Mouse (Mus musculus): ENCODE results near the gene Rbm8a. TPM values are rescaled to one million over a fixed set of nuclear protein-coding genes. Genes with fewer than 3 reads are reported as not detected.

The Rbm8a gene
- total and polyA plus RNA-seq, 3 experiments: 231 to 363 TPM; not detected in 1

- Histone ChIP-seq H3K36me3 (ENCODE audit: control insufficient read depth in 1 of 2, insufficient read depth in 2 of 2, low read length in 2 of 2) (peaks cover 16 to 41% of the 10 kb centered on the region in 2 experiments), H3K9ac (ENCODE audit: control insufficient read depth, low read depth, low read length, poor library complexity, severe bottlenecking) (no peak overlapping the region), H3K4me1 (ENCODE audit: control insufficient read depth in 1 of 2, insufficient read depth in 2 of 2, low read length in 2 of 2) (peaks cover 7 to 30% of the 10 kb centered on the region in 2 experiments), H3K27me3 (ENCODE audit: control insufficient read depth in 1 of 2, insufficient read depth in 2 of 2, low read length in 2 of 2) (no peaks in the 10 kb centered on the region), H3K27ac (ENCODE audit: control insufficient read depth, low read depth, low read length) (no peak overlapping the region), H3K4me3 (ENCODE audit: control insufficient read depth in 1 of 2, insufficient read depth in 1 of 2, low read depth in 2 of 2, low read length in 2 of 2) (no peak overlapping the region), H3K9me3 (replicated peaks; ENCODE audit: insufficient read depth, low read length) (no peaks in the 10 kb centered on the region), H3K79me2 (ENCODE audit: control insufficient read depth, insufficient read depth, low read length, poor library complexity) (peaks cover 41% of the 10 kb centered on the region)
- no peak for DNase-seq (ENCODE audit: low read depth, low spot score)
- TF ChIP-seq EP300 (IDR thresholded peaks at IDR 0.05; ENCODE audit: low read depth in 1 of 2, low read length in 2 of 2) (no peak), MAFK (IDR thresholded peaks at IDR 0.05; ENCODE audit: borderline replicate concordance, low read depth, low read length) (no peak), TBP (IDR thresholded peaks at IDR 0.05; ENCODE audit: low read depth, low read length) (peak; percentile 90), CHD1 (IDR thresholded peaks at IDR 0.05; ENCODE audit: low read depth, low read length) (no peak), GATA1 (IDR thresholded peaks at IDR 0.05; ENCODE audit: low read depth, low read length) (no peak)
Observed at GRCm38 (mm10) chr3:96632058-96632457, 2.3 kb downstream of the Rbm8a start.

- Histone ChIP-seq H3K79me2 (ENCODE audit: control insufficient read depth, insufficient read depth, low read length, poor library complexity) (peaks cover 33% of the 10 kb centered on the region), H3K4me3 (ENCODE audit: control insufficient read depth in 1 of 2, insufficient read depth in 1 of 2, low read depth in 2 of 2, low read length in 2 of 2) (no peak overlapping the region; a peak in 1 of 4 replicates), H3K4me1 (ENCODE audit: control insufficient read depth in 1 of 2, insufficient read depth in 2 of 2, low read length in 2 of 2) (peaks cover 7 to 24% of the 10 kb centered on the region in 2 experiments), H3K27ac (ENCODE audit: control insufficient read depth, low read depth, low read length) (no peak overlapping the region), H3K9me3 (replicated peaks; ENCODE audit: insufficient read depth, low read length) (no peaks in the 10 kb centered on the region), H3K36me3 (ENCODE audit: control insufficient read depth in 1 of 2, insufficient read depth in 2 of 2, low read length in 2 of 2) (peaks cover 18 to 37% of the 10 kb centered on the region in 2 experiments), H3K27me3 (ENCODE audit: control insufficient read depth in 1 of 2, insufficient read depth in 2 of 2, low read length in 2 of 2) (no peaks in the 10 kb centered on the region), H3K9ac (ENCODE audit: control insufficient read depth, low read depth, low read length, poor library complexity, severe bottlenecking) (peak overlapping the region; percentile 3; the same call in 1 of the 2 replicates)
- TF ChIP-seq GATA1 (IDR thresholded peaks at IDR 0.05; ENCODE audit: low read depth, low read length): no peak
- peak in 1 of 2 experiments; percentile 42; a peak in 1 of 4 replicates for TF ChIP-seq POLR2A (IDR thresholded peaks at IDR 0.05; ENCODE audit: control insufficient read depth in 1 of 2, insufficient read depth in 1 of 2, low read depth in 1 of 2, low read length in 2 of 2, poor library complexity in 1 of 2)
- peak; percentile 90 for TF ChIP-seq TBP (IDR thresholded peaks at IDR 0.05; ENCODE audit: low read depth, low read length)
- TF ChIP-seq POLR2AphosphoS2 (IDR thresholded peaks at IDR 0.05; ENCODE audit: low read length): peak; percentile 62; the same call in 1 of the 2 replicates
- peak; percentile 65 for DNase-seq (ENCODE audit: low read depth, low spot score)
Observed at GRCm38 (mm10) chr3:96634015-96634414, 4.3 kb downstream of the Rbm8a start.

DNA sequence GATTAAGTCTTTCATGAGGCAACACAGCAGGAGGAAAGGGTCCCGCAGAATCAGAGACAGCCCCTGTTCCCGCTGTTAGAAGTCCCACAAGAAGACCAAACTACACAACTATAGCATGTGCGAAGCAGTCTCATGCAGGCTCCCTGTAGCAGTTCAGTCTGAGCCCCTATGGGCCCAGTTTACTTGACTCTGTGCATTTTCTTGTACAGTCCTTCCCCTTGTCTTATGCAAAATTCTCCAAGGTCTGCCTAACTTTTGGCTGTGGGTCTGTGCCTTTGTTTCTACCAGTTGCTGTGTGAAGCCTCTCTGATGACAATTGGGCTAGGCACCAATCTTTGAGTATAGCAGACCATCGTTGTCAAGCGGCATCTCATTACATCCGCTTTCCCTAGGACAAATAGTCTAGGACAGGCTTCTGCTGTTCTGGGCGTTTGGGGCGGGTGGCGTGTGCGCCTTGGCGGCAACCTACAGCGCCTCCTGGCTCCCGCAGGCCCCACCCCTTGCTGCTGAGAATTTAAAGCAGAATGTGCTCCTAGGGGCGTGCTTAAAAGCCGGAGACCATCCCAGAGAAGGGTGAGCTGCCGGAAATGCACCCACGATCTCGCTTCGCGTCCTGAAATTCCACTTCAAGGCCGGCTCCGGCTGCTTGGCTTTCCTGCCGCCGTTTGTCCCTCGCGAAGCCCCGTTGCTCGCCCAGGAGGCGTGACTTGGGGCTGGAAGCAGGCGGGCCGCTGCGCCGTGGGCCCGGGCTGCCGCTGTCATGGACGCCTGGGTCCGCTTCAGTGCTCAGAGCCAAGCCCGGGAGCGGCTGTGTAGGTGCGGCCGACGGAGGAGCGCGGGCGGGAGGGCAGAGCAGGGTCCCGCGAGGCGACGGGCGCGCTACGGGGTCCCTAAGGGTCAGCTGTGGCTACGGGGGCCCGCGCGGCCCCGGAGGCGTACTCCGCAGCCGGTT, 5.5 kb downstream of the Rbm8a start, which contains the start of the genes Pex11b and Gm42957:
Pex11b (plus strand) TSS at position 449 of the 952 bp plus-strand sequence.
Gm42957 (plus strand) TSS at position 547 of the 952 bp plus-strand sequence.
- Histone ChIP-seq H3K9ac (ENCODE audit: control insufficient read depth, low read depth, low read length, poor library complexity, severe bottlenecking) (peak within 1 kb of the TSS; percentile 87), H3K4me1 (ENCODE audit: control insufficient read depth in 1 of 2, insufficient read depth in 2 of 2, low read length in 2 of 2) (peaks cover 7 to 23% of the 10 kb centered on the region in 2 experiments), H3K36me3 (ENCODE audit: control insufficient read depth in 1 of 2, insufficient read depth in 2 of 2, low read length in 2 of 2) (peaks cover 18 to 36% of the 10 kb centered on the region in 2 experiments), H3K79me2 (ENCODE audit: control insufficient read depth, insufficient read depth, low read length, poor library complexity) (peaks cover 24% of the 10 kb centered on the region), H3K4me3 (ENCODE audit: control insufficient read depth in 1 of 2, insufficient read depth in 1 of 2, low read depth in 2 of 2, low read length in 2 of 2) (peak within 1 kb of the TSS; percentile 73 to 89), H3K27me3 (ENCODE audit: control insufficient read depth in 1 of 2, insufficient read depth in 2 of 2, low read length in 2 of 2) (no peaks in the 10 kb centered on the region), H3K9me3 (replicated peaks; ENCODE audit: insufficient read depth, low read length) (no peaks in the 10 kb centered on the region), H3K27ac (ENCODE audit: control insufficient read depth, low read depth, low read length) (peak within 1 kb of the TSS; percentile 80)
- DNase-seq (ENCODE audit: low read depth, low spot score): peak; percentile 99
- TF ChIP-seq SMC3 (IDR thresholded peaks at IDR 0.05; ENCODE audit: low read depth, low read length): peak; percentile 42
- TF ChIP-seq ELF1 (IDR thresholded peaks at IDR 0.05; ENCODE audit: low read depth, low read length): peak; percentile 62; the same call in 1 of the 2 replicates
- TF ChIP-seq MAX (IDR thresholded peaks at IDR 0.05; ENCODE audit: low read length): peak; percentile 92
- TF ChIP-seq USF2 (IDR thresholded peaks at IDR 0.05; ENCODE audit: borderline replicate concordance in 1 of 2, insufficient read depth in 1 of 2, low read depth in 1 of 2, low read length in 2 of 2): no peak
- peak; percentile 92 for TF ChIP-seq POLR2AphosphoS2 (IDR thresholded peaks at IDR 0.05; ENCODE audit: low read length)
- TF ChIP-seq ZMIZ1 (IDR thresholded peaks at IDR 0.05; ENCODE audit: low read depth, low read length): peak; percentile 90
- TF ChIP-seq BHLHE40 (IDR thresholded peaks at IDR 0.05; ENCODE audit: borderline replicate concordance, low read depth, low read length): no peak
- TF ChIP-seq JUND (IDR thresholded peaks at IDR 0.05; ENCODE audit: low read depth, low read length): no peak
- peak; percentile 58; the same call in 1 of the 2 replicates for TF ChIP-seq ETS1 (IDR thresholded peaks at IDR 0.05; ENCODE audit: low read depth, low read length)
- TF ChIP-seq EP300 (IDR thresholded peaks at IDR 0.05; ENCODE audit: low read depth in 1 of 2, low read length in 2 of 2): peak in 1 of 2 experiments; percentile 47; a peak in 1 of 4 replicates
- TF ChIP-seq TAL1 (IDR thresholded peaks at IDR 0.05; ENCODE audit: low read length): no peak
- TF ChIP-seq TCF12 (IDR thresholded peaks at IDR 0.05; ENCODE audit: low read depth, low read length): peak; percentile 76
- peak; percentile 98 for TF ChIP-seq SIN3A (IDR thresholded peaks at IDR 0.05; ENCODE audit: low read length)
- no peak for TF ChIP-seq MAFK (IDR thresholded peaks at IDR 0.05; ENCODE audit: borderline replicate concordance, low read depth, low read length)
- peak; percentile 34; the same call in 1 of the 2 replicates for TF ChIP-seq POLR2AphosphoS5 (IDR thresholded peaks at IDR 0.05; ENCODE audit: borderline replicate concordance, low read depth, low read length)
- TF ChIP-seq E2F4 (IDR thresholded peaks at IDR 0.05; ENCODE audit: borderline replicate concordance, low read depth, low read length): peak; percentile 94
- TF ChIP-seq GABPA (IDR thresholded peaks at IDR 0.05; ENCODE audit: low read depth, low read length): 0 out of 2 replicates have a peak, but pooled peaks have one; percentile 39
- peak; percentile 97 for TF ChIP-seq MXI1 (IDR thresholded peaks at IDR 0.05; ENCODE audit: low read depth, low read length)

All from MEL (cell line).